Mouse (Mus musculus): ENCODE measurements at regions not wholly inside any gene's neighbourhood (a gene's known extent, or its start where the extent isn't known, plus 50 kb on each side); places are given as distances from the start of the nearest gene placed in this dataset.

- no peak overlapping the region for H3K27ac ChIP-seq (ENCODE audit: low read depth, low read length)
- ATAC-seq: no peak
- no peaks in the 10 kb centered on the region for H3K9me3 ChIP-seq (ENCODE audit: control insufficient read depth)
- H3K4me1 ChIP-seq (replicated peaks; ENCODE audit: control insufficient read depth, insufficient read depth, low read length): no peaks in the 10 kb centered on the region
- no peaks in the 10 kb centered on the region for H3K27me3 ChIP-seq (replicated peaks; ENCODE audit: control insufficient read depth, insufficient read depth, low read length)
- no peak overlapping the region for H3K9ac ChIP-seq (ENCODE audit: low read depth, low read length)
- no peak for TF ChIP-seq CTCF (IDR thresholded peaks at IDR 0.05; ENCODE audit: low read depth)
- H3K36me3 ChIP-seq (ENCODE audit: control insufficient read depth, insufficient read depth): no peaks in the 10 kb centered on the region
- no peak overlapping the region for H3K4me3 ChIP-seq (ENCODE audit: low read depth, low read length)
- 33% methylated on average over 3 of the region's 3 CpGs for WGBS
- H3K4me2 ChIP-seq (replicated peaks; ENCODE audit: low read depth): no peak overlapping the region
Observed at GRCm38 (mm10) chr10:30470831-30471230, 129.7 kb downstream of the Trmt11 start.

- 89% methylated on average over 4 of the region's 4 CpGs for WGBS
- no peaks in the 10 kb centered on the region for H3K27me3 ChIP-seq (replicated peaks; ENCODE audit: control insufficient read depth, insufficient read depth, low read length)
- no peak for ATAC-seq
- H3K27ac ChIP-seq (ENCODE audit: low read depth, low read length): no peak overlapping the region
- H3K4me3 ChIP-seq (ENCODE audit: low read depth, low read length): no peak overlapping the region
- no peaks in the 10 kb centered on the region for H3K4me1 ChIP-seq (replicated peaks; ENCODE audit: control insufficient read depth, insufficient read depth, low read length)
- no peaks in the 10 kb centered on the region for H3K9me3 ChIP-seq (ENCODE audit: control insufficient read depth)
- H3K9ac ChIP-seq (ENCODE audit: low read depth, low read length): no peak overlapping the region
- H3K4me2 ChIP-seq (replicated peaks; ENCODE audit: low read depth): no peak overlapping the region
- TF ChIP-seq CTCF (IDR thresholded peaks at IDR 0.05; ENCODE audit: low read depth): no peak
- H3K36me3 ChIP-seq (ENCODE audit: control insufficient read depth, insufficient read depth): no peaks in the 10 kb centered on the region
Observed at GRCm38 (mm10) chr10:30450616-30451015, 149.9 kb downstream of the Trmt11 start.

- H3K27ac ChIP-seq (ENCODE audit: low read depth, low read length): no peak overlapping the region
- no peak overlapping the region for H3K4me2 ChIP-seq (replicated peaks; ENCODE audit: low read depth)
- H3K4me1 ChIP-seq (replicated peaks; ENCODE audit: control insufficient read depth, insufficient read depth, low read length): no peaks in the 10 kb centered on the region
- 65% methylated on average over 2 of the region's 2 CpGs for WGBS
- no peaks in the 10 kb centered on the region for H3K9me3 ChIP-seq (ENCODE audit: control insufficient read depth)
- H3K4me3 ChIP-seq (ENCODE audit: low read depth, low read length): no peak overlapping the region
- ATAC-seq: no peak
- H3K9ac ChIP-seq (ENCODE audit: low read depth, low read length): no peak overlapping the region
- no peak for TF ChIP-seq CTCF (IDR thresholded peaks at IDR 0.05; ENCODE audit: low read depth)
- no peaks in the 10 kb centered on the region for H3K27me3 ChIP-seq (replicated peaks; ENCODE audit: control insufficient read depth, insufficient read depth, low read length)
- H3K36me3 ChIP-seq (ENCODE audit: control insufficient read depth, insufficient read depth): no peaks in the 10 kb centered on the region
Observed at GRCm38 (mm10) chr10:30447057-30447456, 153.5 kb downstream of the Trmt11 start.

GRCm38 (mm10) chr10:30446572-30446971 lies 154.0 kb downstream of the Trmt11 start:
- Histone ChIP-seq H3K4me1 (replicated peaks; ENCODE audit: control insufficient read depth, insufficient read depth, low read length) (no peaks in the 10 kb centered on the region), H3K9ac (ENCODE audit: low read depth, low read length) (no peak overlapping the region), H3K4me2 (replicated peaks; ENCODE audit: low read depth) (no peak overlapping the region), H3K27me3 (replicated peaks; ENCODE audit: control insufficient read depth, insufficient read depth, low read length) (no peaks in the 10 kb centered on the region), H3K4me3 (ENCODE audit: low read depth, low read length) (no peak overlapping the region), H3K36me3 (ENCODE audit: control insufficient read depth, insufficient read depth) (no peaks in the 10 kb centered on the region), H3K9me3 (ENCODE audit: control insufficient read depth) (no peaks in the 10 kb centered on the region), H3K27ac (ENCODE audit: low read depth, low read length) (no peak overlapping the region)
- 56% methylated on average over 1 of the region's 1 CpGs for WGBS
- no peak for TF ChIP-seq CTCF (IDR thresholded peaks at IDR 0.05; ENCODE audit: low read depth)
- no peak for ATAC-seq

DNA sequence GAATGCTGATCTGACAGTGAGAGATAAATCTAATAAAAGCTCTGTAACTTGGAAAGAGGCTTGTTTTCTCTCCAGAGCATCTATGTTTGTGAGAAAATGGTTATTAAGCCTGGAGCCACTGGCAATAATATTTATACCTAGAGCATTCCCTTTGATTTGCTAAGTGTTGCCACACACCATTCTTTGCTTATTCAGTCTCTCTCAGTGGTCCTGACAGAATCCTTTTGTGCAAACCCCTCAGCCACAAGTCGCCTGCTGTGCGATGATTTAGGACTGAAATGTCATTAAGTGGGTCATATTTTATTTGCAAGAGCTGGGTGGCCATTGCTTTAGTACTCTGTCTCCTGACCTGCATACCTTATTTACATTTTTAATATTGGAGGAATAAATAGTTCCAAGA lies 160.7 kb downstream of the Trmt11 start:
- H3K4me3 ChIP-seq (ENCODE audit: low read depth, low read length): no peak overlapping the region
- no peak overlapping the region for H3K4me2 ChIP-seq (replicated peaks; ENCODE audit: low read depth)
- H3K36me3 ChIP-seq (ENCODE audit: control insufficient read depth, insufficient read depth): no peaks in the 10 kb centered on the region
- no peak for ATAC-seq
- H3K9ac ChIP-seq (ENCODE audit: low read depth, low read length): no peak overlapping the region
- no peaks in the 10 kb centered on the region for H3K9me3 ChIP-seq (ENCODE audit: control insufficient read depth)
- 37% methylated on average over 2 of the region's 2 CpGs for WGBS
- H3K4me1 ChIP-seq (replicated peaks; ENCODE audit: control insufficient read depth, insufficient read depth, low read length): no peaks in the 10 kb centered on the region
- H3K27me3 ChIP-seq (replicated peaks; ENCODE audit: control insufficient read depth, insufficient read depth, low read length): no peaks in the 10 kb centered on the region
- H3K27ac ChIP-seq (ENCODE audit: low read depth, low read length): no peak overlapping the region
- TF ChIP-seq CTCF (IDR thresholded peaks at IDR 0.05; ENCODE audit: low read depth): no peak

GRCm38 (mm10) chr10:30426420-30426923 lies 174.1 kb downstream of the Trmt11 start:
- Histone ChIP-seq H3K27ac (ENCODE audit: low read depth, low read length) (no peak overlapping the region), H3K4me3 (ENCODE audit: low read depth, low read length) (no peak overlapping the region), H3K27me3 (replicated peaks; ENCODE audit: control insufficient read depth, insufficient read depth, low read length) (no peaks in the 10 kb centered on the region), H3K4me1 (replicated peaks; ENCODE audit: control insufficient read depth, insufficient read depth, low read length) (no peaks in the 10 kb centered on the region), H3K36me3 (ENCODE audit: control insufficient read depth, insufficient read depth) (no peaks in the 10 kb centered on the region), H3K4me2 (replicated peaks; ENCODE audit: low read depth) (no peak overlapping the region), H3K9me3 (ENCODE audit: control insufficient read depth) (no peaks in the 10 kb centered on the region), H3K9ac (ENCODE audit: low read depth, low read length) (no peak overlapping the region)
- 72% methylated on average over 4 of the region's 4 CpGs for WGBS
- ATAC-seq: no peak
- TF ChIP-seq CTCF (IDR thresholded peaks at IDR 0.05; ENCODE audit: low read depth): no peak

Data from intestine, postnatal 0 days (tissue).